Mouse (Mus musculus): ENCODE measurements at regions not wholly inside any gene's neighbourhood (a gene's known extent, or its start where the extent isn't known, plus 50 kb on each side); places are given as distances from the start of the nearest gene placed in this dataset.

- TF ChIP-seq CTCF (IDR thresholded peaks at IDR 0.05; ENCODE audit: low read depth) (no peak), EP300 (IDR thresholded peaks at IDR 0.05; ENCODE audit: low read depth) (no peak)
Observed at GRCm38 (mm10) chr3:73395808-73396207, 312.4 kb downstream of the Bche start.
